Mouse (Mus musculus) heart, postnatal 0 days (tissue): ENCODE measurements at regions not wholly inside any gene's neighbourhood (a gene's known extent, or its start where the extent isn't known, plus 50 kb on each side); places are given as distances from the start of the nearest gene placed in this dataset.

Experiments
- ATAC-seq: fragments of 200-750 bp; cut with Nextera tagmentation; 2 replicates; pipeline ENCODE4 v1.8.0; 2017; ENCODE audit warnings: low read depth, moderate number of reproducible peaks, moderate library complexity; ENCODE audit not compliant: insufficient read depth
- DNase-seq: peaks from one replicate; pipeline ENCODE4 v3.0.0-alpha.2; 2016; ENCODE audit warnings: low spot score
- H3K27ac ChIP-seq: fragments of 300-500 bp; sonication (generic); 2 replicates; pipeline ENCODE4 v1.5.1; 2014; ENCODE audit warnings: low read depth, mild to moderate bottlenecking
- H3K27me3 ChIP-seq: fragments of 300-500 bp; sonication (generic); 2 replicates; pipeline ENCODE4 v1.6.1; 2014; ENCODE audit warnings: low read length, mixed read lengths; ENCODE audit not compliant: control insufficient read depth, insufficient read depth
- H3K36me3 ChIP-seq: fragments of 300-500 bp; sonication (generic); replicated peaks from 2 replicates; pipeline ENCODE4 v1.6.1; 2014; ENCODE audit warnings: low read length, mixed read lengths; ENCODE audit not compliant: control insufficient read depth, insufficient read depth
- H3K4me1 ChIP-seq: fragments of 300-500 bp; sonication (generic); 2 replicates; pipeline ENCODE4 v1.6.1; 2014; ENCODE audit warnings: antibody characterized with exemption; ENCODE audit not compliant: control insufficient read depth, insufficient read depth
- H3K4me2 ChIP-seq: fragments of 300-500 bp; sonication (generic); 2 replicates; pipeline ENCODE4 v1.6.1; 2014; ENCODE audit warnings: low read depth, mild to moderate bottlenecking, low read length, moderate library complexity
- H3K4me3 ChIP-seq: fragments of 300-500 bp; sonication (generic); 2 replicates; pipeline ENCODE4 v1.5.1; 2014; ENCODE audit warnings: low read depth, low read length
- H3K9ac ChIP-seq: fragments of 300-500 bp; sonication (generic); replicated peaks from 2 replicates; pipeline ENCODE4 v1.6.1; 2014; ENCODE audit warnings: low read depth, low read length, mixed read lengths
- H3K9me3 ChIP-seq: fragments of 300-500 bp; sonication (generic); replicated peaks from 2 replicates; pipeline ENCODE4 v1.6.1; 2016; ENCODE audit warnings: low read length; ENCODE audit not compliant: control insufficient read depth
- CTCF ChIP-seq: IDR thresholded peaks from 2 replicates; pipeline ENCODE4 v1.5.1; 2016; ENCODE audit warnings: antibody characterized with exemption, control low read depth, low read depth
- EP300 ChIP-seq: IDR thresholded peaks from 2 replicates; pipeline ENCODE4 v1.6.1; 2016; ENCODE audit warnings: antibody characterized with exemption, low read depth
- WGBS: fragments of 180-500 bp; shearing (Covaris S2); extraction: QIAGEN DNeasy Blood & Tissue Kit; methylation state at CpG from one replicate; pipeline ENCODE4 v1.1.7; 2014; 5-methylcytosine and 5-hydroxymethylcytosine counted together

DNA sequence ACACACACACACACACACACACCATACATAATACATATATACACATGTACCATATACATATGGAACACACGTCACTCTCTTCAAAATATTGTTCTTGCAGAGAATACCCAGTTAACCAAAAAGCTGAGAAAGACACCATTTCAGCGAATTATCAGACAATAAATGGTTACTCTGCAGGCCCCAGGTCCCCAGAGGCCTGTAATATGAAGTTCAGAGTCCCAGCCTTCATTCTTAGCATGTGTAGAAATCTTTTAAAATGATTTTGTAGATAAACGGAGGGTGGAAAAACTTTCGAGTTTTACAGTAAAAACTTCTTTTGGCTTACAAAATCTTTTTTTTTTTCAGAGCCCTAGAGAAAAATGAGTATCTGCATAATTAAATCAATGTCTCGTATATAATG, 58.7 kb upstream of the Sash1 start:
- Histone ChIP-seq H3K4me2 (peak overlapping the region; percentile 49), H3K4me3 (peak overlapping the region; percentile 41), H3K9ac (no peak overlapping the region), H3K4me1 (no peaks in the 10 kb centered on the region), H3K9me3 (no peaks in the 10 kb centered on the region), H3K27ac (peak overlapping the region; percentile 74), H3K36me3 (no peaks in the 10 kb centered on the region), H3K27me3 (no peaks in the 10 kb centered on the region)
- WGBS: 60% methylated on average over 5 of the region's 5 CpGs
- no peak for ATAC-seq
- no peak for DNase-seq
- no peak for TF ChIP-seq EP300

GRCm38 (mm10) chr10:8943698-8944097, 57.8 kb upstream of the Sash1 start:
- no peak overlapping the region for H3K4me3 ChIP-seq
- ATAC-seq (no peak), DNase-seq (no peak)
- no peaks in the 10 kb centered on the region for H3K9me3 ChIP-seq
- no peaks in the 10 kb centered on the region for H3K27me3 ChIP-seq
- no peak overlapping the region for H3K9ac ChIP-seq
- H3K4me2 ChIP-seq: peak overlapping the region; percentile 49; the same call in 1 of the 2 replicates
- 77% methylated on average over 6 of the region's 6 CpGs for WGBS
- H3K27ac ChIP-seq: no peak overlapping the region
- no peaks in the 10 kb centered on the region for H3K4me1 ChIP-seq
- no peaks in the 10 kb centered on the region for H3K36me3 ChIP-seq
- TF ChIP-seq CTCF: no peak
- TF ChIP-seq EP300: no peak

DNA sequence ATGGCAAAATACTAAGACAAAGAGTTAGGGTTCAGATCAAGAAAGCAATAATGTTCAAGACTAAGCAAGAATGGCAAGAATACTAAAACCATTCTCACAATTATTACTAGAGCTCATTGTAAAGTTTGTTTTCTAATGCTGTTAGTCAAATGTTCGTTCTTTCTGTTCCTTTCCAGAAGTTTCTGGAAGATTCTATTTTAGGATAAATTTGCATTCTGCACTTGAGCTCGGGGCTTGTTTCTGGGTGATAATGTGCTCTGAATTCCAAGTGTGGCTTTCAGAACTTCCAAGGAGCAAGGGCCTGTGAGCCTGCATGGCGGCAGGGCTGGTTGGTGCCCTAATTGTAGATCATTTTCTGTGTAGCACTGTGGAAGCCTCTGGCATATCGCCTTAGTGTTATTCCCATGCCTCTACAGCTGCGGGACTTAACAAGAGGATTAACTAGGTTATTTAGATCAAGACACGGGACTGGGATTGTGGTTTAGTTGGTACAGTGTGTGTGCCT, 57.1 kb upstream of the Sash1 start:
- Histone ChIP-seq H3K9me3 (no peaks in the 10 kb centered on the region), H3K4me2 (no peak overlapping the region), H3K36me3 (no peaks in the 10 kb centered on the region), H3K27ac (no peak overlapping the region), H3K27me3 (no peaks in the 10 kb centered on the region), H3K4me3 (no peak overlapping the region), H3K4me1 (no peaks in the 10 kb centered on the region), H3K9ac (no peak overlapping the region)
- TF ChIP-seq EP300 (no peak), CTCF (no peak)
- no peak for DNase-seq
- ATAC-seq: no peak
- WGBS: 76% methylated on average over 6 of the region's 6 CpGs

DNA sequence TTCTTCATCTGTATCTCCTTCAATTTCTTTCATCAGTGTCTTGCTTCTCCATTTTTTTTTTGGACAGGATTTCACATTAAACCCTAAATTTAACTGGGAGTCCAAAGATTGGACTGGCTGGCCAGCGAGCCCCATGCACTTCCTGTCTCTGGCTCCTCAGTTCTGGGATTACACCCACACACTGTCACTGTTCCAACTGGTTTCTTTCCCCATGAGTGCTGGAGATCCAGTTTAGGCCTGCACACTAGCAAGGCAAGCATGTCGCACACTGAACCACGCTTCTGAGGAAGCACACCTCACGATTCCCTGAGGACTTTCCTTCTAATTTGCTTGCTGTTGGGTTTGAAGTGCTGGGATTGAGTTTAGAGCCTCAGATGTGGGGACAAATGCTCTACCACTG, 50.5 kb upstream of the Sash1 start:
- no peaks in the 10 kb centered on the region for H3K9me3 ChIP-seq
- ATAC-seq (no peak), DNase-seq (no peak)
- H3K4me3 ChIP-seq: no peak overlapping the region
- H3K9ac ChIP-seq: no peak overlapping the region
- TF ChIP-seq CTCF: no peak
- no peak for TF ChIP-seq EP300
- no peaks in the 10 kb centered on the region for H3K4me1 ChIP-seq
- 63% methylated on average over 4 of the region's 4 CpGs for WGBS
- no peaks in the 10 kb centered on the region for H3K36me3 ChIP-seq
- peak overlapping the region; percentile 47; the same call in 1 of the 2 replicates for H3K27ac ChIP-seq
- no peaks in the 10 kb centered on the region for H3K27me3 ChIP-seq
- no peak overlapping the region for H3K4me2 ChIP-seq
